Mouse (Mus musculus) forebrain, embryonic 12.5 days (tissue): Measurements from ENCODE around the gene Hcrtr1. TPM values are rescaled to one million over a fixed set of nuclear protein-coding genes. Genes with fewer than 3 reads are reported as not detected.

Experiments used
- ATAC-seq: fragments of 200-750 bp; cut with Nextera tagmentation; 2 replicates; pipeline ENCODE4 v1.8.0; 2017; ENCODE audit warnings: moderate TSS enrichment; ENCODE audit not compliant: low FRiP score
- H3K27ac ChIP-seq: fragments of 300-500 bp; sonication (generic); 2 replicates; pipeline ENCODE4 v1.5.1; 2016; ENCODE audit warnings: mild to moderate bottlenecking
- H3K27me3 ChIP-seq: fragments of 300-500 bp; sonication (generic); 2 replicates; pipeline ENCODE4 v1.6.1; 2016; ENCODE audit warnings: mild to moderate bottlenecking
- H3K36me3 ChIP-seq: fragments of 300-500 bp; sonication (generic); replicated peaks from 2 replicates; pipeline ENCODE4 v1.6.1; 2016; ENCODE audit warnings: mild to moderate bottlenecking
- H3K4me1 ChIP-seq: fragments of 300-500 bp; sonication (generic); 2 replicates; pipeline ENCODE4 v1.6.1; 2016
- H3K4me2 ChIP-seq: fragments of 300-500 bp; sonication (generic); 2 replicates; pipeline ENCODE4 v1.6.1; 2016; ENCODE audit warnings: mild to moderate bottlenecking, moderate library complexity
- H3K4me3 ChIP-seq: fragments of 300-500 bp; sonication (generic); replicated peaks from 2 replicates; pipeline ENCODE4 v1.5.1; 2016; ENCODE audit warnings: mild to moderate bottlenecking
- H3K9ac ChIP-seq: fragments of 300-500 bp; sonication (generic); 2 replicates; pipeline ENCODE4 v1.6.1; 2016; ENCODE audit warnings: mild to moderate bottlenecking
- H3K9me3 ChIP-seq: fragments of 300-500 bp; sonication (generic); 2 replicates; pipeline ENCODE4 v1.6.1; 2016
- WGBS: fragments of 180-500 bp; shearing (Covaris S2); methylation state at CpG from one replicate; pipeline ENCODE4 v1.1.7; 2016; 5-methylcytosine and 5-hydroxymethylcytosine counted together
- polyA plus RNA-seq: library from polyadenylated mRNA; unstranded; fragments of >200 nt; fragmentation: Nextera tagmentation; extraction: Ambion mirVana; gene quantifications from 2 replicates; pipeline ENCODE4 v1.2.1, GENCODE M21; 2016

Gene Hcrtr1
- polyA plus RNA-seq, 1 experiment from 2014 or later = 0.10 TPM

- Histone ChIP-seq H3K4me2 (no peak overlapping the region), H3K27me3 (peaks cover 8% of the 10 kb centered on the region), H3K4me1 (0 out of 2 replicates have a peak, but pooled peaks cover 3% of the 10 kb centered on the region), H3K36me3 (peaks cover 15% of the 10 kb centered on the region), H3K4me3 (no peak overlapping the region), H3K9ac (no peak overlapping the region), H3K27ac (no peak overlapping the region), H3K9me3 (no peaks in the 10 kb centered on the region)
- ATAC-seq = no peak
- WGBS = 91% methylated on average over 7 of the region's 7 CpGs
Observed at GRCm38 (mm10) chr4:130131448-130132105, 7.6 kb downstream of the Hcrtr1 start.

GRCm38 (mm10) chr4:130130641-130131350 is 8.4 kb downstream of the Hcrtr1 start:
- H3K36me3 ChIP-seq = peaks cover 22% of the 10 kb centered on the region
- no peak overlapping the region for H3K9ac ChIP-seq
- peaks cover 6% of the 10 kb centered on the region; the same call in 1 of the 2 replicates for H3K27me3 ChIP-seq
- no peak overlapping the region for H3K4me3 ChIP-seq
- H3K27ac ChIP-seq = no peak overlapping the region
- H3K4me2 ChIP-seq = no peak overlapping the region
- 54% methylated on average over 13 of the region's 13 CpGs for WGBS
- H3K9me3 ChIP-seq = no peaks in the 10 kb centered on the region
- no peak for ATAC-seq
- H3K4me1 ChIP-seq = 0 out of 2 replicates have a peak, but pooled peaks cover 3% of the 10 kb centered on the region

GRCm38 (mm10) chr4:130130082-130130481 is 9.1 kb downstream of the Hcrtr1 start:
- Histone ChIP-seq H3K4me3 (no peak overlapping the region), H3K9me3 (no peaks in the 10 kb centered on the region), H3K36me3 (peaks cover 29% of the 10 kb centered on the region), H3K27me3 (peaks cover 6% of the 10 kb centered on the region; the same call in 1 of the 2 replicates), H3K27ac (no peak overlapping the region), H3K4me2 (no peak overlapping the region), H3K9ac (no peak overlapping the region), H3K4me1 (0 out of 2 replicates have a peak, but pooled peaks cover 3% of the 10 kb centered on the region)
- 71% methylated on average over 10 of the region's 10 CpGs for WGBS
- ATAC-seq = no peak

- Histone ChIP-seq H3K36me3 (peaks cover 41% of the 10 kb centered on the region), H3K4me3 (no peak overlapping the region), H3K9me3 (no peaks in the 10 kb centered on the region), H3K4me1 (0 out of 2 replicates have a peak, but pooled peaks cover 3% of the 10 kb centered on the region), H3K4me2 (no peak overlapping the region), H3K9ac (no peak overlapping the region), H3K27me3 (no peaks in the 10 kb centered on the region), H3K27ac (no peak overlapping the region)
- 86% methylated on average over 5 of the region's 5 CpGs for WGBS
- ATAC-seq = no peak
Observed at GRCm38 (mm10) chr4:130128907-130129306, 10.3 kb downstream of the Hcrtr1 start.

- H3K9me3 ChIP-seq = no peaks in the 10 kb centered on the region
- H3K9ac ChIP-seq = no peak overlapping the region
- H3K27ac ChIP-seq = no peak overlapping the region
- H3K4me3 ChIP-seq = no peak overlapping the region
- WGBS = 87% methylated on average over 5 of the region's 5 CpGs
- no peak overlapping the region for H3K4me2 ChIP-seq
- ATAC-seq = no peak
- H3K27me3 ChIP-seq = no peaks in the 10 kb centered on the region
- H3K4me1 ChIP-seq = 0 out of 2 replicates have a peak, but pooled peaks cover 3% of the 10 kb centered on the region
- H3K36me3 ChIP-seq = peaks cover 68% of the 10 kb centered on the region
Observed at GRCm38 (mm10) chr4:130125935-130126334, 13.2 kb downstream of the Hcrtr1 start.

GRCm38 (mm10) chr4:130125164-130125563 is 14.0 kb downstream of the Hcrtr1 start:
- Histone ChIP-seq H3K9ac (no peak overlapping the region), H3K36me3 (peaks cover 68% of the 10 kb centered on the region), H3K27ac (no peak overlapping the region), H3K4me1 (no peaks in the 10 kb centered on the region), H3K27me3 (no peaks in the 10 kb centered on the region), H3K4me3 (no peak overlapping the region), H3K4me2 (no peak overlapping the region), H3K9me3 (no peaks in the 10 kb centered on the region)
- no peak for ATAC-seq
- WGBS = 95% methylated on average over 6 of the region's 6 CpGs

GRCm38 (mm10) chr4:130124110-130124509 is 15.0 kb downstream of the Hcrtr1 start:
- Histone ChIP-seq H3K27ac (no peak overlapping the region), H3K9ac (no peak overlapping the region), H3K27me3 (no peaks in the 10 kb centered on the region), H3K9me3 (no peaks in the 10 kb centered on the region), H3K4me2 (no peak overlapping the region), H3K4me1 (no peaks in the 10 kb centered on the region), H3K4me3 (no peak overlapping the region), H3K36me3 (peaks cover 68% of the 10 kb centered on the region)
- 87% methylated on average over 4 of the region's 4 CpGs for whole genome bisulfite sequencing
- no peak for ATAC-seq

GRCm38 (mm10) chr4:130123020-130123419 is 16.1 kb downstream of the Hcrtr1 start:
- no peak overlapping the region for H3K4me3 ChIP-seq
- peaks cover 67% of the 10 kb centered on the region for H3K36me3 ChIP-seq
- H3K27ac ChIP-seq = no peak overlapping the region
- H3K4me1 ChIP-seq = no peaks in the 10 kb centered on the region
- H3K4me2 ChIP-seq = no peak overlapping the region
- 86% methylated on average over 5 of the region's 5 CpGs for WGBS
- H3K9me3 ChIP-seq = no peaks in the 10 kb centered on the region
- H3K9ac ChIP-seq = no peak overlapping the region
- no peaks in the 10 kb centered on the region for H3K27me3 ChIP-seq
- ATAC-seq = no peak

GRCm38 (mm10) chr4:130121560-130121959 is 17.6 kb downstream of the Hcrtr1 start:
- Histone ChIP-seq H3K36me3 (peaks cover 56% of the 10 kb centered on the region), H3K27ac (no peak overlapping the region), H3K27me3 (no peaks in the 10 kb centered on the region), H3K4me2 (no peak overlapping the region), H3K4me1 (no peaks in the 10 kb centered on the region), H3K4me3 (no peak overlapping the region), H3K9me3 (no peaks in the 10 kb centered on the region), H3K9ac (no peak overlapping the region)
- WGBS = 71% methylated on average over 8 of the region's 8 CpGs
- no peak for ATAC-seq

- WGBS = 84% methylated on average over 4 of the region's 4 CpGs
- H3K27me3 ChIP-seq = no peaks in the 10 kb centered on the region
- no peak overlapping the region for H3K27ac ChIP-seq
- no peak overlapping the region for H3K4me2 ChIP-seq
- H3K36me3 ChIP-seq = peaks cover 48% of the 10 kb centered on the region
- H3K9ac ChIP-seq = no peak overlapping the region
- no peaks in the 10 kb centered on the region for H3K9me3 ChIP-seq
- ATAC-seq = no peak
- no peak overlapping the region for H3K4me3 ChIP-seq
- H3K4me1 ChIP-seq = no peaks in the 10 kb centered on the region
Observed at GRCm38 (mm10) chr4:130120752-130121151, 18.4 kb downstream of the Hcrtr1 start.

- H3K4me3 ChIP-seq = no peak overlapping the region
- no peak overlapping the region for H3K9ac ChIP-seq
- 0 out of 2 replicates have a peak, but pooled peaks cover 8% of the 10 kb centered on the region for H3K36me3 ChIP-seq
- H3K9me3 ChIP-seq = no peaks in the 10 kb centered on the region
- ATAC-seq = no peak
- 97% methylated on average over 1 of the region's 1 CpGs for WGBS
- H3K4me1 ChIP-seq = peaks cover 13% of the 10 kb centered on the region
- H3K27ac ChIP-seq = no peak overlapping the region
- no peak overlapping the region for H3K4me2 ChIP-seq
- H3K27me3 ChIP-seq = no peaks in the 10 kb centered on the region
Observed at GRCm38 (mm10) chr4:130112732-130113131, 26.4 kb downstream of the Hcrtr1 start.

- no peaks in the 10 kb centered on the region for H3K27me3 ChIP-seq
- H3K4me1 ChIP-seq = peaks cover 13% of the 10 kb centered on the region
- 91% methylated on average over 7 of the region's 7 CpGs for WGBS
- H3K4me3 ChIP-seq = no peak overlapping the region
- H3K9ac ChIP-seq = no peak overlapping the region
- H3K9me3 ChIP-seq = no peaks in the 10 kb centered on the region
- ATAC-seq = no peak
- 0 out of 2 replicates have a peak, but pooled peaks cover 6% of the 10 kb centered on the region for H3K36me3 ChIP-seq
- no peak overlapping the region for H3K4me2 ChIP-seq
- no peak overlapping the region for H3K27ac ChIP-seq
Observed at GRCm38 (mm10) chr4:130112299-130112698, 26.9 kb downstream of the Hcrtr1 start.
